Mouse (Mus musculus) embryonic facial prominence, embryonic 12.5 days (tissue): ENCODE measurements at regions not wholly inside any gene's neighbourhood (a gene's known extent, or its start where the extent isn't known, plus 50 kb on each side); places are given as distances from the start of the nearest gene placed in this dataset.
A peak's percentile ranks its signal among the peaks of the same experiment; 100 is the strongest.
"Not testable (repeated sequence)": the region's sequence is repeated elsewhere in the genome, so short reads cannot be mapped to it uniquely, and the experiment has no call there.

Source experiments
- ATAC-seq: fragments of 200-750 bp; cut with Nextera tagmentation; 2 replicates; pipeline ENCODE4 v1.8.0; 2017; ENCODE audit not compliant: insufficient number of reproducible peaks, insufficient read depth, low FRiP score, low TSS enrichment
- H3K27ac ChIP-seq: fragments of 300-500 bp; sonication (generic); 2 replicates; pipeline ENCODE4 v1.5.1; 2016; ENCODE audit warnings: mild to moderate bottlenecking
- H3K27me3 ChIP-seq: fragments of 300-500 bp; sonication (generic); 2 replicates; pipeline ENCODE4 v1.6.1; 2016; ENCODE audit warnings: mild to moderate bottlenecking, moderate library complexity
- H3K36me3 ChIP-seq: fragments of 300-500 bp; sonication (generic); 2 replicates; pipeline ENCODE4 v1.6.1; 2016; ENCODE audit warnings: mild to moderate bottlenecking
- H3K4me1 ChIP-seq: fragments of 300-500 bp; sonication (generic); 2 replicates; pipeline ENCODE4 v1.6.1; 2016
- H3K4me2 ChIP-seq: fragments of 300-500 bp; sonication (generic); replicated peaks from 2 replicates; pipeline ENCODE4 v1.6.1; 2016; ENCODE audit warnings: mild to moderate bottlenecking, moderate library complexity
- H3K4me3 ChIP-seq: fragments of 300-500 bp; sonication (generic); 2 replicates; pipeline ENCODE4 v1.5.1; 2016; ENCODE audit warnings: mild to moderate bottlenecking
- H3K9ac ChIP-seq: fragments of 300-500 bp; sonication (generic); 2 replicates; pipeline ENCODE4 v1.6.1; 2016; ENCODE audit warnings: mild to moderate bottlenecking, moderate library complexity
- H3K9me3 ChIP-seq: fragments of 300-500 bp; sonication (generic); 2 replicates; pipeline ENCODE4 v1.6.1; 2016; ENCODE audit warnings: mild to moderate bottlenecking, moderate library complexity
- WGBS: fragments of 180-500 bp; shearing (Covaris S2); methylation state at CpG from one replicate; pipeline ENCODE4 v1.1.7; 2016; 5-methylcytosine and 5-hydroxymethylcytosine counted together

GRCm38 (mm10) chr17:29430401-29430800 lies 60.2 kb upstream of the Pim1 start:
- Histone ChIP-seq H3K4me1 (peaks cover 8% of the 10 kb centered on the region), H3K9me3 (no peaks in the 10 kb centered on the region), H3K36me3 (no peaks in the 10 kb centered on the region), H3K27ac (no peak overlapping the region), H3K9ac (no peak overlapping the region), H3K27me3 (no peaks in the 10 kb centered on the region), H3K4me3 (no peak overlapping the region), H3K4me2 (no peak overlapping the region)
- WGBS: 80% methylated on average over 11 of the region's 11 CpGs
- ATAC-seq: no peak

- Histone ChIP-seq H3K4me3 (no peak overlapping the region), H3K4me1 (peaks cover 8% of the 10 kb centered on the region), H3K4me2 (no peak overlapping the region), H3K27ac (no peak overlapping the region), H3K9me3 (no peaks in the 10 kb centered on the region), H3K27me3 (no peaks in the 10 kb centered on the region), H3K9ac (no peak overlapping the region), H3K36me3 (no peaks in the 10 kb centered on the region)
- ATAC-seq: no peak
- 94% methylated on average over 6 of the region's 6 CpGs for WGBS
Measured at GRCm38 (mm10) chr17:29430806-29431205, 59.7 kb upstream of the Pim1 start.

- WGBS: 63% methylated on average over 8 of the region's 8 CpGs
- no peak for ATAC-seq
- Histone ChIP-seq H3K4me1 (peaks cover 10% of the 10 kb centered on the region), H3K4me2 (no peak overlapping the region), H3K27ac (no peak overlapping the region), H3K36me3 (no peaks in the 10 kb centered on the region), H3K9me3 (no peaks in the 10 kb centered on the region), H3K9ac (no peak overlapping the region), H3K27me3 (no peaks in the 10 kb centered on the region), H3K4me3 (no peak overlapping the region)
Measured at GRCm38 (mm10) chr17:29431553-29432297, 58.8 kb upstream of the Pim1 start.

- H3K4me3 ChIP-seq: no peak overlapping the region
- H3K4me2 ChIP-seq: no peak overlapping the region
- no peak for ATAC-seq
- no peaks in the 10 kb centered on the region for H3K27me3 ChIP-seq
- H3K9ac ChIP-seq: no peak overlapping the region
- H3K9me3 ChIP-seq: no peaks in the 10 kb centered on the region
- H3K36me3 ChIP-seq: no peaks in the 10 kb centered on the region
- peaks cover 17% of the 10 kb centered on the region for H3K4me1 ChIP-seq
- WGBS: 94% methylated on average over 8 of the region's 8 CpGs
- no peak overlapping the region for H3K27ac ChIP-seq
Measured at GRCm38 (mm10) chr17:29432666-29433065, 57.9 kb upstream of the Pim1 start.

- no peak overlapping the region for H3K9ac ChIP-seq
- H3K4me1 ChIP-seq: peaks cover 14% of the 10 kb centered on the region
- ATAC-seq: no peak
- WGBS: 67% methylated on average over 8 of the region's 8 CpGs
- no peaks in the 10 kb centered on the region for H3K9me3 ChIP-seq
- no peak overlapping the region for H3K4me2 ChIP-seq
- 0 out of 2 replicates have a peak overlapping the region, but pooled peaks have one; percentile 13 for H3K27ac ChIP-seq
- no peaks in the 10 kb centered on the region for H3K27me3 ChIP-seq
- no peak overlapping the region for H3K4me3 ChIP-seq
- H3K36me3 ChIP-seq: no peaks in the 10 kb centered on the region
Measured at GRCm38 (mm10) chr17:29433370-29433769, 57.2 kb upstream of the Pim1 start.

- no peak overlapping the region for H3K27ac ChIP-seq
- H3K4me2 ChIP-seq: no peak overlapping the region
- ATAC-seq: no peak
- peaks cover 20% of the 10 kb centered on the region for H3K4me1 ChIP-seq
- no peaks in the 10 kb centered on the region for H3K9me3 ChIP-seq
- no peaks in the 10 kb centered on the region for H3K36me3 ChIP-seq
- H3K4me3 ChIP-seq: no peak overlapping the region
- 77% methylated on average over 20 of the region's 20 CpGs for WGBS
- H3K9ac ChIP-seq: no peak overlapping the region
- no peaks in the 10 kb centered on the region for H3K27me3 ChIP-seq
Measured at GRCm38 (mm10) chr17:29434074-29434944, 56.2 kb upstream of the Pim1 start.

- Histone ChIP-seq H3K4me2 (no peak overlapping the region), H3K27me3 (no peaks in the 10 kb centered on the region), H3K9ac (no peak overlapping the region), H3K27ac (no peak overlapping the region), H3K4me3 (no peak overlapping the region), H3K4me1 (peaks cover 24% of the 10 kb centered on the region), H3K36me3 (no peaks in the 10 kb centered on the region), H3K9me3 (no peaks in the 10 kb centered on the region)
- WGBS: 96% methylated on average over 9 of the region's 9 CpGs
- no peak for ATAC-seq
Measured at GRCm38 (mm10) chr17:29435345-29436006, 55.1 kb upstream of the Pim1 start.

GRCm38 (mm10) chr17:29436484-29436870 lies 54.1 kb upstream of the Pim1 start:
- Histone ChIP-seq H3K27ac (peak overlapping the region; percentile 85), H3K4me2 (peak overlapping the region; percentile 76), H3K9ac (0 out of 2 replicates have a peak overlapping the region, but pooled peaks have one; percentile 60), H3K4me3 (peak overlapping the region; percentile 39; the same call in 1 of the 2 replicates), H3K4me1 (peaks cover 26% of the 10 kb centered on the region)
- ATAC-seq, H3K9me3 ChIP-seq, H3K27me3 ChIP-seq, H3K36me3 ChIP-seq: not testable (repeated sequence)
- 65% methylated on average over 9 of the region's 9 CpGs for WGBS

GRCm38 (mm10) chr17:29436871-29437534 lies 53.5 kb upstream of the Pim1 start:
- H3K4me1 ChIP-seq: peaks cover 26% of the 10 kb centered on the region
- peak overlapping the region; percentile 76 for H3K4me2 ChIP-seq
- H3K9ac ChIP-seq: peak overlapping the region; percentile 60
- H3K4me3 ChIP-seq: peak overlapping the region; percentile 39
- H3K9me3 ChIP-seq: no peaks in the 10 kb centered on the region
- H3K27me3 ChIP-seq: no peaks in the 10 kb centered on the region
- H3K36me3 ChIP-seq: no peaks in the 10 kb centered on the region
- WGBS: 1% methylated on average over 36 of the region's 36 CpGs
- ATAC-seq: peak; percentile 53; the same call in 1 of the 2 replicates
- H3K27ac ChIP-seq: peak overlapping the region; percentile 85

- Histone ChIP-seq H3K36me3 (no peaks in the 10 kb centered on the region), H3K9me3 (no peaks in the 10 kb centered on the region), H3K4me2 (peak overlapping the region; percentile 76), H3K27me3 (no peaks in the 10 kb centered on the region), H3K4me1 (peaks cover 26% of the 10 kb centered on the region), H3K9ac (peak overlapping the region; percentile 60), H3K27ac (peak overlapping the region; percentile 85), H3K4me3 (peak overlapping the region; percentile 39)
- 38% methylated on average over 16 of the region's 16 CpGs for WGBS
- ATAC-seq: no peak
Measured at GRCm38 (mm10) chr17:29437535-29438324, 52.8 kb upstream of the Pim1 start.
